Mouse (Mus musculus) layer of hippocampus, postnatal 10 days (tissue): ENCODE measurements around the gene Tmprss9. TPM values are rescaled to one million over a fixed set of nuclear protein-coding genes. Genes with fewer than 3 reads are reported as not detected.

Source experiments
- DNase-seq, 2 experiments: peaks; one replicate each; pipeline ENCODE4 v3.0.0; 2021; ENCODE audit warnings: low spot score in 2 of 2
- total RNA-seq, 2 experiments: library from RNA; stranded (reverse); gene quantifications; 2 replicates each; pipeline ENCODE4 v1.2.3; 2021

Gene Tmprss9
- total RNA-seq, 2 experiments from 2014 or later = 0.11 to 0.16 TPM

DNA sequence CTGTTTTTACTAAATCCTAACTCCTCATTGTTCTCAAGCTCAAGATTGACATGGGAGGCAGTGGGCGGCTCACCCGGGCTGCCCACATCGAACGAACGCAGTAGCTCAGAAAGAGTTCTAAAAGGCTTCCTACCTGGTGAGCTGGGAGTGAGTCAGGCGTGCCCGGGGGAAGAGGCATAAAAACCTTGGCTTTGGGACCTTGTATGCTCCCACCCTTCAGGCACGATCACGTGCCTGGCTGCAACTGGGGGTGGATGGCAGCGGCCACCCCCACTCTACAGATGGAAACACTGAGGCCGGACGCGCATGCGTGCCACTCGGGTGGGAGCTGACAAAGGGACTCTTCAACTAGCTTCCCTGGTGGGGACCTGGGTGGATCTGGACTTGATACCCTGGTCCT lies 29.3 kb upstream of the Tmprss9 start:
- DNase-seq = no peak

DNA sequence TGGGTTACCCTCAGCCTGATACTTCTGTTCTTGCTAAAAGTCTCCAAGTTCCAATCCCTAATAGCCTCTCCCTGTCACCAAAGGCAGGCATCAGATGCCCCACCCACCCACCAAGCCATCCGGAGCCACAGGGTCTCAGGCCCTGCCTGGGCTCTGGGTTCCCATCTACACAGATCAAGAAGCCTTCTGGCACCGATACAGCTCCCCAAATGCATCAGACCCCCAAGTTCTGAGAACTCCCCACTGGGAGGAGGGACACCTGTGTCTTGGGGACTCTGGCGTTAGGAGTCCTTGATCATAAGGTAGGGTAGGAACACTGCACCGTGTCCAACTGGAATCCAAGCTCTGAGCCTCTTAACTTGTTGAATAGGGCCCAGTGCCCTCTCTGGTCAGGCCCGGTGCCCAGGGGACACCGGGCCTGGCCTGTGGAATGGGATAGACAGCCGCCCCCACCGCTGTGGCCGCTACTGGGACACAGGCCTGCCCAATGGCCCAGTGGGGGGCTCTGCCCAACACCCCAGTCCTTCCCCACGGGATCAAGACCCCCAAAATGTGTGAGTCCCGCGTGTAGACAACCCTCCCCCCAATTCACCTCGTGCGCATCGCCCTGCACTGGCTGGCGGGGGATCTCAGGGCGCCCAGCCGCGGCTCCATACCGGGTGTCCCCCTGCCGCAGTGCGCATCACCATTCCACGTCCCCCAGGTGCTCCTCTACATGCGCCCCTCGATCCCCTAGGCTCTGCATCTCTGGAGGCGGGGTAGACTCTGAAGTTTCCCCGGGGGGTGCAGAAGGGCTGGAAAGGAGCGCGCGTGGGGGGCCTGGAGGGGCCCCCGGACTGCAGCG lies 28.3 kb upstream of the Tmprss9 start:
- DNase-seq = no peak

DNA sequence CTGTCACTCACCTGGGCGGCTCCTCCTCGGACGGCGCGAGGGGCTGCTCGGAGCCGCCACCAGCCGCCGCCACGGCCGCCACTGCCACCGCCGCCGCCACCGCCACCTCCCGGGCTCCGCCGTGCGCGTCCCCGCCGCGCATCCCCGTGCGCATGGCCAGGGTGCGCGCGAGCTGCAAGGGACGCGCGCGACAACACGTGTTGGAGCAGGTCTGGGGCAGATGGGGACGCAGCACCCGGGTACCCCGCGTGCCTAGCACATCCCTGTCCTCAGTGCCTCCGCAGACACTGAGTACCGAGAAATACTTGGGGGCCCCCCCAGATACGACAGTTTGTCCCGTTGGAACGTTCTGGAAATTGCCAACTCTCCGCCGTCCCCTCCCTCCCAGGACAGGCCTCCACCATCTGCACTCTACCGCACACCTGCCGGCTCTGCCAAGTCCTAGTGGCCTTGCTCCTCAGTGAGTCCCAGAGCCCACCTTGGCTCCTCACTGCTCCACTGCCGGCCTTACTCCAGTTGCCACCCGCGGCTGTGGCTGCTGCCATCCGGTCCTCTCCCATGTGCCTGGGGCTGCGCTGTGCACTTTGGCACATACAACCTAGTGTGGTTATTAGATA lies 27.6 kb upstream of the Tmprss9 start, which contains the start of gene Lingo3:
TSS of gene Lingo3 (minus strand) at position 109 of the 617 bp plus-strand sequence.
- peak; percentile 66 to 76 for DNase-seq

DNA sequence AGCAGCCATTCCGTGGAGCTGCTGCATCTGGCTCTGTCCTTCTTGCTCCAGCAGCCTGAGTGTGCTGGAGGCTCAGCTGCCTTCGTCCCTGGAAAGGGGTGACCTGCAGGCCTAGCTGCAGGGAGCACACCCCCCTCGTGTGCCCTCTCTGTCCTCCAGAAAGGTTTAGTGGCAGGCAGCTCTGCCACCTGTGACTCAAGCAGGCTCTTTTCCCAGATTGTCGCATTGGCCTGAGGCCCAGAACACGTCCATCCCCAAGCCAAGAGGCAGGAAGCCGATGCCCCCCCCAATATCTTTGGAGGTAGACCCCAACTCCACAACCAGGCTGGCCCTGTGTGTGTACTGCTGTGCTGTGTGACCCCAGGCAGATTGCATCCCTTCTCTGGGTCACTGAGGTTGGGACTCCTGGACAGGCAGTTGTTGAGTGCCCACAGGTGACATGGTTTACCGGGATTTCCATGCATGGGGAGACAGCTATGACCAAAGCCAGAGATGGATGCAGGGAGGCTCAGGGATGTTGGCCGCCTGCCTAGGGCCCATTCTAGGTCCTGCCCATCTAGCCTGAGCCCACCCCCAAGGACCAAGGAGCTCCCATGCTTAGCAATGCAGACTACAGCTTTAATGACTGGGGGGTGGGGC lies 26.5 kb upstream of the Tmprss9 start:
- no peak for DNase-seq

- no peak for DNase-seq
Observed at GRCm38 (mm10) chr10:80845732-80846131, 25.9 kb upstream of the Tmprss9 start.

DNA sequence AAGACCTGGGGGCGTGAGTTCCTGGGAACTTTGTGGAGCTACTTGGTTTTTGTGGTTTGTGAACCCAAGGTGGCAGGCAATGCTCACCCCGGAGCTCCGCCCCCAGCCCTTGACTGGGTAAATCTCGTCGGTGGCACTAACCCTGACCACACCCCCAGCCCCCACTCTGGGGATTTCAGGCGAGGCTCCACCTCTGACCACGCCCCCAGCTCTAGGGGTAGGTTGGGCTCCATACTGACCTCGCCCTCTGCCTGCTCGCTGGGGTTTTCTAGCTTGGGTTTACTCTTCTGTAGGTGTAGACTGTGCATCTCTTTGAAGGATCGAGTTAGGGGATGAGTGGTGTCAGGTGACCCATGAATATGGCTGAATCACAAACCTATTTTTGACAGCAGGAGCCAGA lies 23.1 kb upstream of the Tmprss9 start:
- DNase-seq = no peak

DNA sequence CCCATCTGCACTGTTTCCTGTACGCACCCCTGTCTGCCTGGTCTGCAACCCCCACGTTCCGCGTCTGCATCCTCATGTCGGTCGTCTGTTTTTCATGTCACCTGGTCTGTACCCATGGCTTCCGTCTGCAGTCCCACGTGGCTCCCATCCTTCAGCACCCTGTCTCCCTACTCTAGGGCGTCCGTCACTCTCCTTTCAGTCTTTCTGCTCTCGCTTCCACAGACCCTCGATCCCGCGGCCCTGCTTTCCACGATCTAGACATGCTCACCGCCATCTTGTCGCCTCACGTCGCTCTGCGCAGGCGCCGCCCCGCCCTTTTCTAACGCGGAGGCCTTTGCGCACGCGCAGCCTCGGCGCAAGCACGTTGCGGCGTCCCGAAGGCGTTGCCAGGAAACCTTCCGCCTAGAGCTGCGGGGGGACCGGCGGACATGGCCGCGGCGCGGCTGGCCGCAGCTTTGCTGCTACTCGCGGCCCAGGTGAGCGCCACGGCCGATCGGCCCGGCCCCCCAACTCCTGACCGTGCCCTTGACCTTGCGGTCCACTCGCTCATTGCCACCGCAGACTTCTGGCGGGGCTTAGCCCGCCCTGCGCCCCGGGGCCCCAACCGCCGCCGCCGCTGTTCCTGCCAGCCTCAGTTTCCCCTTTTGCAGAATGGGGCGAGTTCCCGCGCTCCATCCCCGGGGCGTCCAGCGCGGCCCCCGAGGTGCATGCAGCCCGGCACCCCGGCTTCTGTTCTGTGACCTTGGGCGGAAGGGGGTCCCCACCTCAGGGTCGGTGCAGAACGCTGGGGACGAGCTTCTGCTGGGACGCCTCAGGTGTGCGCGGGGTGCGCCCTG lies 16.5 kb upstream of the Tmprss9 start, which contains the start of the genes Lsm7 and Sppl2b:
TSS of gene Lsm7 (minus strand) at position 297 of the 836 bp plus-strand sequence.
TSS of gene Sppl2b (plus strand) at position 363 of the 836 bp plus-strand sequence.
- DNase-seq = peak; percentile 98 to 99

- no peak for DNase-seq
Observed at GRCm38 (mm10) chr10:80855749-80856073, 15.9 kb upstream of the Tmprss9 start.

DNA sequence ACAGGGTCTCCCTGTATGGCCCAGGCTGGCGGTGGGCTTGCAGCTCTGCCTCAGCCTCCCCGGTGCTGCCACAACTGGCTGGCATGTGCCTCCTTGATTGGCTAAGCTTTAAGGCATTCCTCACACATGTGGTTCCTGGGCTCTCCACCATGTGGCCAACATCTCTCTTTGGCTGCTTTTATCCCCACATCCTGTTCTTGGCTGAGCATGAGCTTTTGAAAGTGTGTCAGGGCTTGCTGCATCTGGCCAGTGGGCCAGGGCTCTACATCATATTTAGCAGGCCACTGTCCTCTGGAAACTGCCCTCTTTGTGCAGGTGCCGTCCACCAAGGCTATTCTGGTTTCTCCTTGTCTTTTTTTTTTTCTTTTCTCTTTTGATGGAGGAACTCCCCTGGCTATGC lies 15.4 kb upstream of the Tmprss9 start:
- peak in 1 of 2 experiments; percentile 49 for DNase-seq

DNA sequence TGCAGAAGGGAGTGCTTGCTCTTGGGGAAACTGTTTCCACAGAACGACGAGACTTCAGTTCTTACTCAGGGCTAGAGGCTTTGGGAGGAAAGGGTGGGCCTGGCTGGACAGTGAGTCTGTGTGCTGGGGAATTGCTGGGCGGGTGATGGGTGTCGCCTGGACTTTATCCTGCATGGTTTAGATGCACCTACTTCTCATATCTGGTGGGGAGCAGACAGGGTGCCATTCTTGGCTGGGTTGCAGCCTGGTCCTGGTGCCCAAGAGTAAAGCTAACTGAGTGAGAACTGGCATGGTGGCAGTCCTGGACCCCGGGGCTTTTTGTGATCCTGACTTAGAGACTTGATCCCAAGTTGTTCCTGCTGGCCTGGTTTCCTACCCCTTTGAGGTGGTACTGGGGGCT lies 14.7 kb upstream of the Tmprss9 start:
- DNase-seq = no peak

GRCm38 (mm10) chr10:80857386-80857785 lies 14.3 kb upstream of the Tmprss9 start:
- DNase-seq = no peak

DNA sequence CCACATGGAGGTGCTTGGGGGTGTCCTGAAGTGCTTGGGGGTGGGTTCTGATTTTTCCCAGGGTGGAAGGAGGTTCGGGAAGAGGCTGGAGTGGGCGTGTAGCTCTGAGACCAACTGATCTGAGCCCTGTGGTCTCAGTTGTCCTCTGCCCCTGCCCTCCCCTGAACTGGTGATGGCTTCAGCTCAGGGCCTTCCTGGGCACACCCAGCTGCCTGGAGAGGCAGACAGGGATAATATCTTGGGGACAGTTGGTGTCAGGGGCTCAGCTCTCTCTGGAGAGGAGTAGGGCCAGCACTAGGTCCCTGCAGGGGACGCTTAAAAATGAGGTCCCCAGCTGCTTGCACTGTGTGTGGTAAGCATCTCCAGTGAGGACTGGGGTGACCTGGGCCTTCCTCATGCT lies 13.8 kb upstream of the Tmprss9 start:
- no peak for DNase-seq

DNA sequence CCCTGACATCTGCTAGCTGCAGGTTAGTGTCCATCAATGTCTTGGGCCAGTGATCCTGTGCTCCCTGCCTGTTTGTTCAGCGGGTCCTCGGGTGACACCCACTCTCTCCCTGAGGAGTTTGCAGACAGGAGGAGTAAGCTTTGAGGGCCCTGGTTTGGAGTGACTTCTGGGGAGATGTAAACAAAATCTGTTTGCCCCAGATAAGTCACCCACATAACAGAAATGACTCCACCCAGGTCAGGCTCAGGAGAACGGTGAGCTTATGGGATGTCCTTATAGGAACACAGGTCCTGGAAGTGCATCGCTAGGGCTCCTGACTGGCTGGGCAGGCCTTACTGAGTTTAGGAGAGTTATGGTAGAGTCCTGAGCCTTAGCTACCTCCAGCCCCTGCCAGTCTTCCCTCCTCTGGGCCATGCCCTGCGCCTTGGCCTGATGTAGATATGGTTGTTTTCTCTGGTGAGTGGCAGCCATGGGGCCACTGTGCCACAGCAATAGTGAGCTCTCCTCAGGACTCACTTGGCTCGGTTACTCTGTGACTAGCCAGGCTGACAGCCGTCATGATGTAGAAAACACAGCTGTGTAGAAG lies 13.2 kb upstream of the Tmprss9 start:
- no peak for DNase-seq

DNA sequence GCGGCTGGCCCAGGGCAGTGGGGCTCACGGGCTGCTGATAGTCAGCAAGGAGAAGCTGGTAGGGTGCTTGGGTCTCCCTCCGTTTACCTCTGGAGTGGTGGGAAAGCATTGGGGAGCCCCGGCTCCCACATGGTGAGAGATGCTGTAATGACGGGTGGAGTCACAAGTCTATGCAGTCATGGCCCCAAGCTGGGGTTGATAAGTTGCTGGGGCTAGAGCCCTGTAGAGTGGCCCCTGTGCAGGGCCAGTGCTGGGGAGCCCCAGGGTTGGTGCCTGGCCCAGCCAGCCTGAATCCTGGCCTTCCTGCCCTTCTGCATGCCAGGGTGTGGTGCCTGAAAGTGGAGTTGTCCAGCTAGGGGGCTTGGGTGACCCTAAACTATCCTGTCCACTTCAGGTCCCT lies 9.3 kb upstream of the Tmprss9 start:
- DNase-seq = no peak

GRCm38 (mm10) chr10:80864446-80864845 lies 7.2 kb upstream of the Tmprss9 start:
- DNase-seq = no peak

GRCm38 (mm10) chr10:80870993-80871392 lies 655 bp upstream of the Tmprss9 start:
- DNase-seq = no peak

- no peak for DNase-seq
Observed at GRCm38 (mm10) chr10:80874035-80874434, 2.4 kb downstream of the Tmprss9 start.

GRCm38 (mm10) chr10:80876028-80876427 lies 4.4 kb downstream of the Tmprss9 start:
- peak; percentile 63 to 70 for DNase-seq

DNA sequence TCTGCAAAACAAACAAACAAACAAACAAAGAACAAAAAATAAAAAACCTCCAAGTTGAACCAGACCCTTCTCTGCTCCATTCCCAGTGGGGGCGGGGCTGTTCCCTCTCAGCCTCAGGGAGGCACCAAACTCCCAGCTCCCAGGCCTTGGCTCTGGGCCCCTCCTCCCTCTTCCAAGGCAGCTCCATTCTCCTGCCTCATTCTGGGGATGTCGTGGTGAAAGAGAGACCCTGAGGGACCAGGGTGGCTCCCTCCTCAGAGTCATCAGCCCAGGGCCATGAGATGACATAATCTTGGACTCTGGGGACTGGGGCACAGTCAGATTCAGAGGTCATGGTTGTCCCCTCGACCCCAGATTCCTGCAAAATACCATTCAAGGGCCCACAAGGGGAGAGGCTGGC lies 4.9 kb downstream of the Tmprss9 start:
- no peak for DNase-seq

GRCm38 (mm10) chr10:80880131-80880641 lies 8.5 kb downstream of the Tmprss9 start:
- peak; percentile 71 to 72 for DNase-seq

GRCm38 (mm10) chr10:80880901-80881300 lies 9.3 kb downstream of the Tmprss9 start:
- no peak for DNase-seq
